Mouse (Mus musculus) CH12F3 (cell line): ENCODE data around the gene Rcc1l.

Experiments
- in situ Hi-C: fragments of 300-500 bp; cut with MboI; formaldehyde crosslinking; loops from 2 replicates; pipeline ENCODE4 v1.14.3; 2020; ENCODE audit warnings: low sequenced_read_pairs

Rcc1l gene

GRCm38 (mm10) chr5:134176169-134176881 lies at the start of gene Rcc1l:
Rcc1l (minus strand) TSS chr5:134176774.
- in situ Hi-C loops, result loop anchor here (10.0 kb wide), 1 partner anchor 308 kb away; no protein-coding TSS in a partner anchor

GRCm38 (mm10) chr5:134225110-134225901 lies 48.7 kb upstream of the Rcc1l start:
- in situ Hi-C loops, result no loop called here

- in situ Hi-C loops, result no loop called here
These were observed 45.2 kb upstream of the Rcc1l start for GRCm38 (mm10) chr5:134221708-134222150.

GRCm38 (mm10) chr5:134221278-134221677 lies 44.7 kb upstream of the Rcc1l start:
- in situ Hi-C loops, result no loop called here

- in situ Hi-C loops, result no loop called here
These were observed 41.3 kb upstream of the Rcc1l start for GRCm38 (mm10) chr5:134217900-134218299.

GRCm38 (mm10) chr5:134214021-134214806 lies 37.6 kb upstream of the Rcc1l start:
- in situ Hi-C loops, result no loop called here

- in situ Hi-C loops, result no loop called here
These were observed 33.5 kb upstream of the Rcc1l start for GRCm38 (mm10) chr5:134209931-134210554.

- in situ Hi-C loops, result no loop called here
These were observed 30.1 kb upstream of the Rcc1l start for GRCm38 (mm10) chr5:134206721-134207120.

- in situ Hi-C loops, result no loop called here
These were observed 17.1 kb upstream of the Rcc1l start for GRCm38 (mm10) chr5:134193664-134194063.

GRCm38 (mm10) chr5:134188571-134188970 lies 12.0 kb upstream of the Rcc1l start:
- in situ Hi-C loops, result loop anchor here (10.0 kb wide), 1 partner anchor 156 kb away; no protein-coding TSS in a partner anchor

GRCm38 (mm10) chr5:134186961-134187731 lies 10.6 kb upstream of the Rcc1l start:
- in situ Hi-C loops, result loop anchor here (10.0 kb wide), 1 partner anchor 158 kb away; no protein-coding TSS in a partner anchor

GRCm38 (mm10) chr5:134186059-134186458 lies 9.5 kb upstream of the Rcc1l start:
- in situ Hi-C loops, result loop anchor here (10.0 kb wide), 1 partner anchor 159 kb away; no protein-coding TSS in a partner anchor

GRCm38 (mm10) chr5:134183880-134184808 lies 7.6 kb upstream of the Rcc1l start, which contains the start of gene Gtf2ird2:
Gtf2ird2 (plus strand) TSS chr5:134184019.
- in situ Hi-C loops, result loop anchor here (10.0 kb wide), 1 partner anchor 161 kb away; no protein-coding TSS in a partner anchor

GRCm38 (mm10) chr5:134183162-134183561 lies 6.6 kb upstream of the Rcc1l start:
- in situ Hi-C loops, result loop anchor here (10.0 kb wide), 1 partner anchor 162 kb away; no protein-coding TSS in a partner anchor

GRCm38 (mm10) chr5:134182735-134183134 lies 6.2 kb upstream of the Rcc1l start:
- in situ Hi-C loops, result loop anchor here (10.0 kb wide), 1 partner anchor 162 kb away; no protein-coding TSS in a partner anchor

- in situ Hi-C loops, result loop anchor here (10.0 kb wide), 1 partner anchor 163 kb away; no protein-coding TSS in a partner anchor
These were observed 5.6 kb upstream of the Rcc1l start for GRCm38 (mm10) chr5:134182172-134182571.

- in situ Hi-C loops, result loop anchor here (10.0 kb wide), 2 partner anchors 165 to 305 kb away; no protein-coding TSS in a partner anchor
These were observed 3.3 kb upstream of the Rcc1l start for GRCm38 (mm10) chr5:134179871-134180270.

- in situ Hi-C loops, result loop anchor here (10.0 kb wide), 1 partner anchor 306 kb away; no protein-coding TSS in a partner anchor
These were observed 2.0 kb upstream of the Rcc1l start for GRCm38 (mm10) chr5:134178536-134178935.
